ENCODE assay signal across 9 mouse cellular contexts in the genomic region with DNA sequence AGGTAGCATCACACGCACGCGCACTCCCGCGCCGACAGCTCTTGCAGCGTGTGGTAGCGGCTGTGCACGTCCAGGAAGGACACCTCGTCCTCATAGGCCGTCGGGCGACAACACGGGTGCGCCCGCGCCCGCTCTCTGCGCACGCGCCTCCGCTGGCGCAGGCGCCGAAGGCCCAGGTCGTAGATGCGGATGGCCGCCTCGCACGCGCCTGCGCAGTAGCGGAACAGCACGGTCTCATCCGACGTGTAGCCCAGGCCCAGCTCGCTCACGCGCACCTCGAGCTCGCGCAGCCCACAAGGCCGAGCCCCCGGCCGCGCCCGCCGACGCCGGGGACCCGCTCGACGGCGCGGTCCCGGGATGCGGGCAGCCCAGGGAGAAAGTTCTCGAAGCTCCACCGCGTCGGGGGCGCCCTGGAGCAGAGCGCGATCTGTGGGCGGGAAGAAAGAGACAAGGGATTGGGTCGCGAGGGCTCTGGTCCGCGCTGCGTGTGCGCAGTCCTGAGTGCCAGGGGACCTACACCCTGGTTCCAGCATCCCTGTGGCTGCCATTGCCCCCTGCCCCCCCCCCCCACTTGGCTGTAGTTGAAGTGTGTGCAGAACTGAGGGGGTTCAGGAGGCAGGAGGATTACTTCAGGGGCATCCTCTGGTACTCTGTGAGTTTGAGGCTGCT. TPM values are rescaled to one million over a fixed set of nuclear protein-coding genes. Genes with fewer than 3 reads are reported as not detected.
DNase-seq lines count a peak whose midpoint lies in the region; ATAC-seq and TF ChIP-seq lines count a peak whose summit lies in the region.
"Had no signal": no experiment of that assay in that cellular context is flagged by ENCODE, and none has a peak within 500 bp of the region (broad histone marks: within the 10 kb centered on the region; RNA-seq: fewer than 3 reads in every experiment).

No protein-coding gene starts in this region.

- no peaks in the 10 kb centered on the region for H3K36me3 ChIP-seq in kidney, adult 2 months (ENCODE audit: control insufficient read depth, insufficient read depth, low read length)
- no peaks in the 10 kb centered on the region for H3K36me3 ChIP-seq in embryonic facial prominence, embryonic 11.5 days (replicated peaks; ENCODE audit: control insufficient read depth, insufficient read depth, low read depth, low read length)
- no peaks in the 10 kb centered on the region for H3K36me3 ChIP-seq in lung, postnatal 0 days (ENCODE audit: insufficient read depth, low read length)
- no peaks in the 10 kb centered on the region for H3K36me3 ChIP-seq in stomach, embryonic 16.5 days (ENCODE audit: control insufficient read depth, insufficient read depth, low read length)

- no peaks in the 10 kb centered on the region for H3K4me1 ChIP-seq in kidney, adult 2 months (ENCODE audit: control insufficient read depth, insufficient read depth, low read length)
- H3K4me1 ChIP-seq in embryonic facial prominence, embryonic 11.5 days (ENCODE audit: control insufficient read depth, insufficient read depth, low read length): no peaks in the 10 kb centered on the region; the same call in 1 of the 2 replicates
- no peaks in the 10 kb centered on the region for H3K4me1 ChIP-seq in lung, postnatal 0 days (ENCODE audit: insufficient read depth, low read depth, low read length)
- H3K4me1 ChIP-seq in stomach, embryonic 16.5 days (ENCODE audit: control insufficient read depth, insufficient read depth, low read length): peaks cover 5% of the 10 kb centered on the region; the same call in 1 of the 2 replicates

- peak; percentile 56; the same call in 1 of the 2 replicates for ATAC-seq in embryonic facial prominence, embryonic 11.5 days (replicated peaks; ENCODE audit: insufficient number of reproducible peaks, low FRiP score, low TSS enrichment, low read depth)
- ATAC-seq in lung, postnatal 0 days: peak; percentile 70
- peak; percentile 65 for ATAC-seq in stomach, embryonic 16.5 days (ENCODE audit: insufficient read depth, low FRiP score)

- no peak for TF ChIP-seq CTCF in kidney, adult 2 months (conservative IDR thresholded peaks at IDR 0.05; ENCODE audit: insufficient read depth, insufficient read length, low read depth, low read length)
- no peak for TF ChIP-seq CTCF in lung, postnatal 0 days (IDR thresholded peaks at IDR 0.05)

- peak; percentile 62 for DNase-seq in kidney, adult 2 months
- no peak for DNase-seq in kidney, adult 9 months
- DNase-seq in embryonic facial prominence, embryonic 11.5 days (ENCODE audit: low spot score): peak; percentile 73
- DNase-seq in induced T-regulatory cell, adult 2 months (ENCODE audit: low read depth): peak; percentile 40
- DNase-seq in lung, postnatal 0 days (ENCODE audit: low spot score): peak; percentile 68
- DNase-seq in left cerebral cortex, adult 11 months (ENCODE audit: low spot score): no peak
- DNase-seq in frontal cortex, adult 2 months (ENCODE audit: extremely low spot score in 1 of 2, low spot score in 1 of 2): no peak

- WGBS in kidney, adult 2 months: 32% methylated on average over 71 of the region's 71 CpGs
- 26% methylated on average over 67 of the region's 71 CpGs for WGBS in embryonic facial prominence, embryonic 11.5 days
- 22% methylated on average over 64 of the region's 71 CpGs for whole genome bisulfite sequencing in lung, postnatal 0 days
- WGBS in stomach, embryonic 16.5 days: 26% methylated on average over 71 of the region's 71 CpGs

- TF ChIP-seq EP300 in lung, postnatal 0 days (IDR thresholded peaks at IDR 0.05): no peak

- no peaks in the 10 kb centered on the region for H3K9me3 ChIP-seq in embryonic facial prominence, embryonic 11.5 days (replicated peaks; ENCODE audit: control insufficient read depth, low read length)
- H3K9me3 ChIP-seq in lung, postnatal 0 days (ENCODE audit: low read length): no peaks in the 10 kb centered on the region
- H3K9me3 ChIP-seq in stomach, embryonic 16.5 days (replicated peaks; ENCODE audit: control insufficient read depth, low read length): no peaks in the 10 kb centered on the region

- H3K27ac ChIP-seq in kidney, adult 2 months (ENCODE audit: insufficient read depth, low read depth, low read length): no peak overlapping the region
- no peak overlapping the region for H3K27ac ChIP-seq in embryonic facial prominence, embryonic 11.5 days (replicated peaks; ENCODE audit: low read depth, low read length)
- H3K27ac ChIP-seq in lung, postnatal 0 days (ENCODE audit: low read length): no peak overlapping the region
- no peak overlapping the region for H3K27ac ChIP-seq in stomach, embryonic 16.5 days (ENCODE audit: low read length)

- H3K9ac ChIP-seq in embryonic facial prominence, embryonic 11.5 days (replicated peaks; ENCODE audit: low read length): peak overlapping the region; percentile 39
- no peak overlapping the region for H3K9ac ChIP-seq in lung, postnatal 0 days (replicated peaks; ENCODE audit: low read depth)
- peak overlapping the region; percentile 65 for H3K9ac ChIP-seq in stomach, embryonic 16.5 days (ENCODE audit: low read length)

- peak overlapping the region; percentile 37 for H3K4me2 ChIP-seq in embryonic facial prominence, embryonic 11.5 days (ENCODE audit: low read depth, low read length)
- peak overlapping the region; percentile 41 for H3K4me2 ChIP-seq in lung, postnatal 0 days (replicated peaks; ENCODE audit: low read depth, low read length)
- H3K4me2 ChIP-seq in stomach, embryonic 16.5 days (ENCODE audit: low read depth, low read length): peak overlapping the region; percentile 50

- no peaks in the 10 kb centered on the region for H3K27me3 ChIP-seq in kidney, adult 2 months (replicated peaks; ENCODE audit: control insufficient read depth, insufficient read depth, low read length)
- H3K27me3 ChIP-seq in embryonic facial prominence, embryonic 11.5 days (ENCODE audit: control insufficient read depth, insufficient read depth, low read length): peaks cover 54% of the 10 kb centered on the region
- peaks cover 17% of the 10 kb centered on the region for H3K27me3 ChIP-seq in lung, postnatal 0 days (replicated peaks; ENCODE audit: insufficient read depth, low read length)
- H3K27me3 ChIP-seq in stomach, embryonic 16.5 days (ENCODE audit: control insufficient read depth, insufficient read depth, low read length): peaks cover 47% of the 10 kb centered on the region

- no peak for TF ChIP-seq POLR2A in kidney, adult 2 months (IDR thresholded peaks at IDR 0.05; ENCODE audit: low read depth, low read length)

- H3K4me3 ChIP-seq in kidney, adult 2 months (ENCODE audit: insufficient read depth, low read depth, low read length): peak overlapping the region; percentile 26; the same call in 1 of the 2 replicates
- peak overlapping the region; percentile 10; the same call in 1 of the 2 replicates for H3K4me3 ChIP-seq in embryonic facial prominence, embryonic 11.5 days (ENCODE audit: low read depth, low read length)
- H3K4me3 ChIP-seq in lung, postnatal 0 days (ENCODE audit: low read depth, low read length): 0 out of 2 replicates have a peak overlapping the region, but pooled peaks have one; percentile 10
- H3K4me3 ChIP-seq in stomach, embryonic 16.5 days (replicated peaks; ENCODE audit: low read length): peak overlapping the region; percentile 36
- H3K4me3 ChIP-seq: myocyte had no signal

RNA-seq across cellular contexts. Expression of a gene that starts 5.8 kb away (rescaled TPM):
- polyA plus RNA-seq in kidney, adult 2 months (2012; rRNA removed): 19.2 and 27.1 TPM in 2 replicates
- polyA plus RNA-seq in embryonic facial prominence, embryonic 11.5 days (2014; fragmentation: Nextera tagmentation; extraction: Ambion mirVana): 6.7 and 7.8 TPM in 2 replicates
- polyA plus RNA-seq in lung, postnatal 0 days (2015; fragmentation: Nextera tagmentation; extraction: Ambion mirVana): 10.5 and 10.7 TPM in 2 replicates
- polyA plus RNA-seq in stomach, embryonic 16.5 days (2015; fragmentation: Nextera tagmentation; extraction: Ambion mirVana): 4.5 and 6.2 TPM in 2 replicates
- 5.9 and 7.4 TPM in 2 replicates for polyA plus RNA-seq in frontal cortex, adult 2 months (2012; rRNA removed)

RNA-seq across cellular contexts. Expression of a gene that starts 13.0 kb away (rescaled TPM):
- polyA plus RNA-seq in kidney, adult 2 months (2012; rRNA removed): 43.6 and 55.2 TPM in 2 replicates
- polyA plus RNA-seq in embryonic facial prominence, embryonic 11.5 days (2014; fragmentation: Nextera tagmentation; extraction: Ambion mirVana): 30.1 and 32.3 TPM in 2 replicates
- 26.3 and 29.7 TPM in 2 replicates for polyA plus RNA-seq in lung, postnatal 0 days (2015; fragmentation: Nextera tagmentation; extraction: Ambion mirVana)
- polyA plus RNA-seq in stomach, embryonic 16.5 days (2015; fragmentation: Nextera tagmentation; extraction: Ambion mirVana): 40.5 and 41.9 TPM in 2 replicates
- polyA plus RNA-seq in frontal cortex, adult 2 months (2012; rRNA removed): 145 and 149 TPM in 2 replicates

RNA-seq across cellular contexts. Expression of a gene that starts 18.5 kb away (rescaled TPM):
- polyA plus RNA-seq in kidney, adult 2 months (2012; rRNA removed): 1.9 and 2.3 TPM in 2 replicates
- polyA plus RNA-seq in embryonic facial prominence, embryonic 11.5 days (2014; fragmentation: Nextera tagmentation; extraction: Ambion mirVana): 0.66 and 0.72 TPM in 2 replicates
- 0.23 and 0.33 TPM in 2 replicates for polyA plus RNA-seq in lung, postnatal 0 days (2015; fragmentation: Nextera tagmentation; extraction: Ambion mirVana)
- polyA plus RNA-seq in stomach, embryonic 16.5 days (2015; fragmentation: Nextera tagmentation; extraction: Ambion mirVana): 1.0 and 1.1 TPM in 2 replicates
- polyA plus RNA-seq in frontal cortex, adult 2 months (2012; rRNA removed): 3.5 and 4.2 TPM in 2 replicates

RNA-seq across cellular contexts. Expression of a gene that starts 33.7 kb away (rescaled TPM):
- polyA plus RNA-seq in kidney, adult 2 months (2012; rRNA removed): 32.8 and 33.0 TPM in 2 replicates
- polyA plus RNA-seq in embryonic facial prominence, embryonic 11.5 days (2014; fragmentation: Nextera tagmentation; extraction: Ambion mirVana): 14.7 and 15.5 TPM in 2 replicates
- 17.2 and 17.5 TPM in 2 replicates for polyA plus RNA-seq in lung, postnatal 0 days (2015; fragmentation: Nextera tagmentation; extraction: Ambion mirVana)
- 19.6 and 20.2 TPM in 2 replicates for polyA plus RNA-seq in stomach, embryonic 16.5 days (2015; fragmentation: Nextera tagmentation; extraction: Ambion mirVana)
- 18.7 and 22.4 TPM in 2 replicates for polyA plus RNA-seq in frontal cortex, adult 2 months (2012; rRNA removed)

RNA-seq across cellular contexts. Expression of a gene that starts 34.0 kb away (rescaled TPM):
- polyA plus RNA-seq in kidney, adult 2 months (2012; rRNA removed): 897 and 907 TPM in 2 replicates
- polyA plus RNA-seq in embryonic facial prominence, embryonic 11.5 days (2014; fragmentation: Nextera tagmentation; extraction: Ambion mirVana): 352 and 362 TPM in 2 replicates
- 380 and 426 TPM in 2 replicates for polyA plus RNA-seq in lung, postnatal 0 days (2015; fragmentation: Nextera tagmentation; extraction: Ambion mirVana)
- polyA plus RNA-seq in stomach, embryonic 16.5 days (2015; fragmentation: Nextera tagmentation; extraction: Ambion mirVana): 426 and 434 TPM in 2 replicates
- polyA plus RNA-seq in frontal cortex, adult 2 months (2012; rRNA removed): 336 and 372 TPM in 2 replicates

Comparison
In these comparisons a context has a peak if more than half of its experiments do, and no peak if none do; other contexts are left out.
1. DNase-seq: peak in kidney, adult 2 months (single experiment), embryonic facial prominence, embryonic 11.5 days (single experiment), induced T-regulatory cell, adult 2 months (single experiment) and lung, postnatal 0 days (single experiment); none in kidney, adult 9 months (single experiment), left cerebral cortex, adult 11 months (single experiment) and frontal cortex, adult 2 months (0 of 2).
2. Peak in every context shown above with its lines, with median percentiles within 50 percentile points of each other: H3K4me3 ChIP-seq, ATAC-seq and H3K4me2 ChIP-seq.